Mouse (Mus musculus) bone marrow macrophage, adult 2 months (primary cell): ENCODE measurements around the gene Gm42688.

Experiments
- CTCF ChIP-seq: IDR thresholded peaks from 2 replicates; pipeline ENCODE4 v1.5.1; 2012; ENCODE audit warnings: low read depth, mild to moderate bottlenecking, low read length, moderate library complexity
- POLR2A ChIP-seq: IDR thresholded peaks from 2 replicates; pipeline ENCODE4 v1.6.1; 2012; ENCODE audit warnings: mild to moderate bottlenecking, low read depth, low read length, borderline replicate concordance

DNA sequence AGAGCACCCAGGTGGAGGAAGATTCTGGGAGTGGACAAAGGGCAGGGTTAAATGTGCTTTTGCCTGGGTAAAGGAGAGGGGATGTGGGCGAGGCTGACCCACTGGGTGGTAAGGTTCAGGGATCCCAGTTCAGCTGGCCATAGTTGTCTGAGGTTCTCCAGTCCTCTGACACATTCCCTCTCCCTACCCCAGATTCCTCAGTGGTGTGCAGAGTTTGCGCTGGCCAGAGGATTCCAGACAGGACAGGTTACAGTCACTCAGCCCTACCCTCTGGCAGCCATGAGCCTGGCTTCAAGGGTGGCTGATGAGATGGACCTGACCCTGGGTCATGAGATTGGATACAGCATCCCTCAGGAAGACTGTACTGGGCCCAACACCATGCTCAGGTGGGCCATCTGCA is 42.7 kb upstream of the Gm42688 start:
- TF ChIP-seq POLR2A, result no peak
- TF ChIP-seq CTCF, result no peak
